Mouse (Mus musculus) activated CD4-positive, CD25-positive, alpha-beta regulatory T cell, adult 4 months (primary cell): Measurements from ENCODE around the gene Tbc1d24. TPM values are rescaled to one million over a fixed set of nuclear protein-coding genes. Genes with fewer than 3 reads are reported as not detected.

Source experiments
- ATAC-seq: one replicate; pipeline ENCODE4 v1.8.0; 2017
- polyA plus RNA-seq, 2 experiments: library from polyadenylated mRNA; unstranded; fragments of 100-300 nt; shearing (Covaris generic); gene quantifications; one replicate each; pipeline ENCODE4 v1.2.1; 2017

Tbc1d24 gene
- polyA plus RNA-seq, 2 experiments from 2014 or later = 0.45 to 0.60 TPM

DNA sequence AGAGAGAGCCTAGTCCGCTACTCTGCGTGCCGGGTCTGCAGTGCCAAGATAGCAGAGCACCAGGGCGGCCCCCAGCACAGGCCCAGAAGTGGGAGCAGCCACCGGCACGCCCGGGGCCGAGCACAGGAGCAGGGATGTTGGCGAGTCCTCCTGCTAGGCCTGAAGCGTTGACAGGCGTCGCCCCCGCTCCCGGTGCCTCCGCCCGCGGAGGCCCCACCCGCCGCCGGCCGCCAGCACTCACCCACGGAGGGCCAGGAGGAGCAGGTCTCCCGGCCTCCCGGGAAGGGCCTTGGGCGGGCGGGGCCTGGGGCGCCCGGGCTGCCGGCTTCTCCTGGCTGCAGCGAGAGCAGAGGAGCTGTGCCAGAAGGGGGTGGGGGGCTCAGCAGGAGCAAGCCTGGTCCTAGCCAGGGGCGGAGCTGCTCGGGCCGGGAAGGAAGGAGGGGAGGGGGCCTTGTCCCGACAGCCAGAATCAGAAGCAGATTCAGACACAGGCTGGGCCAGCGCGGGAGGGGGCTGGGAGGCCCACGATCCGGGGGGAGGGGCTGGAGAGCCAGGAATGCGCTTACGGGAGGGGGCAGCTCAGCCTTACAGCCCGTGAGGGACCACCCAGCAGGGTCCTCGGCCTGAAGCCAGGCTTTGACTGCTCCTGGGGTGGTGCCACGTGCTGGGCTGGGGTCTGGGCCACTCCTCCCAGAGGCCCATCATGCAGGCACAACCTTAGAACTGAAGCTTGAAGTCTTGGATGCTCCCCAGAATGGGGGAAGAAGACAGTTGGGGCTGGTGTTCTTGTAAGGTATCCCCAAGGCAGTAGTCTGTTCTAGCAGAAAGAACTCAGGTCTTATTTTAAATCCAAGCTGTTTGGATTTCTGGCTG is 3.9 kb upstream of the Tbc1d24 start, which contains the start of gene Ntn3:
Gene Ntn3, minus strand, starts transcription at position 489 of the 873 bp plus-strand sequence.
- ATAC-seq = no peak

DNA sequence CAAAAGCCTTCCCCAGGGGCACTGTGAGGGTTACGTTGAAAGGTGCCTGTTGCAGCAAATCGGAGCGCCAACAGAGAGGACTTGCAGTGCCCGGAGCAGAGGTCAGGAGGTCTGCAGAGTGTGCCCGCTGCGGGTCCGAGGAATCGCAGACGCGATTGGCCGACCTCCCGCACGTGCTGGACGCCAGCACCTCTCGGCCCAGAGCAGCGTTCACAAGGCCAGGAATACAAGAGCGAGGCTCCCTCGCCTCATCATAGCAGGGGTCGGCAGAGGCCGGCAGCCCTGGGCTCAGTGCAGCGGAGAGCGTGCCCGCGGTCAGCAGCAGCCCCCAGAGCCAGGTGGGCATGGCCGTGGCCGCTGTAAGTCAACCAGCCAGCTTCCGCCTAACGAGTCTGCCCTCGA is 3.3 kb upstream of the Tbc1d24 start:
- ATAC-seq = no peak

DNA sequence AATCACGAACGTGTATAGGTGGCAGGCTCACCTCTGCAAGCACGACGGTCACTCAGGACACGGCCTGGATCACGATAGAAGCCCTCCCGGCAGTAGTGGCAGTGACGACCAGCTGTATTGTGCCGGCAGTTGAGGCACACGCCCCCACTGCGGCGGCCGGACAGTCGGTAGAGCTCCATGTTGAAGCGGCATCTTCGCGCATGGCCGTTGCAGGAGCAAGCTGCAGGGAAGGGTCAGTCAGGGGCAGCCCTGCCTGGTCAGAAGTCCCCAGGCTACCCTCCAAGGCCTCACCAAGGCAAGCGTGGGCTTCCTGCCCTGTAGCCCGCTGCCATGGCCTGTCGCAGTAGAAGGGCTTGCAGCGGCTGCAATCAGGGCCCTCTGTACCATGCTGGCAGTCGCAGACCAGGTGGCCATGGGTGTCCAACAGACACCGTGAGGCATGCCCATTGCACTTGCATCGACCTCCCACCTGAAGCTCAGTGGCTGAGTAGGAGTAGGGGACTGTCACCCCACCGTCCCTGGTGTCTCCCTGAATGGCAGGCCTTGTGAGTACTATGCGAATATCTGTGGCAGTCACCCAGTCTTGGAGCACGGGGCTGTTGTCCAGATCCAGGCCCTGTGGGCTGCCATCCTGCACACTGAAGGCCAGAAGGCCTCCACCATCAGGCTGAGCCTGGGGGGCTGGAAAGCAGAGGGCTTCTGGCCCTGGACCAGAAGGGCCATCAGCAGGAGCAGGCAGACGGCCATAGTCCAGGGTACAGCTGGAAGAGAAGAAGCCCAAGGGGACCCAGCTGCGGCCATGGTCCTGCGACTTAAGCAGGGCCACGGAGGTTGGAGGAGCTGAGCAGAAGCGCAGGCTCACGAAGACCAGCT is 2.6 kb upstream of the Tbc1d24 start:
- ATAC-seq = no peak

DNA sequence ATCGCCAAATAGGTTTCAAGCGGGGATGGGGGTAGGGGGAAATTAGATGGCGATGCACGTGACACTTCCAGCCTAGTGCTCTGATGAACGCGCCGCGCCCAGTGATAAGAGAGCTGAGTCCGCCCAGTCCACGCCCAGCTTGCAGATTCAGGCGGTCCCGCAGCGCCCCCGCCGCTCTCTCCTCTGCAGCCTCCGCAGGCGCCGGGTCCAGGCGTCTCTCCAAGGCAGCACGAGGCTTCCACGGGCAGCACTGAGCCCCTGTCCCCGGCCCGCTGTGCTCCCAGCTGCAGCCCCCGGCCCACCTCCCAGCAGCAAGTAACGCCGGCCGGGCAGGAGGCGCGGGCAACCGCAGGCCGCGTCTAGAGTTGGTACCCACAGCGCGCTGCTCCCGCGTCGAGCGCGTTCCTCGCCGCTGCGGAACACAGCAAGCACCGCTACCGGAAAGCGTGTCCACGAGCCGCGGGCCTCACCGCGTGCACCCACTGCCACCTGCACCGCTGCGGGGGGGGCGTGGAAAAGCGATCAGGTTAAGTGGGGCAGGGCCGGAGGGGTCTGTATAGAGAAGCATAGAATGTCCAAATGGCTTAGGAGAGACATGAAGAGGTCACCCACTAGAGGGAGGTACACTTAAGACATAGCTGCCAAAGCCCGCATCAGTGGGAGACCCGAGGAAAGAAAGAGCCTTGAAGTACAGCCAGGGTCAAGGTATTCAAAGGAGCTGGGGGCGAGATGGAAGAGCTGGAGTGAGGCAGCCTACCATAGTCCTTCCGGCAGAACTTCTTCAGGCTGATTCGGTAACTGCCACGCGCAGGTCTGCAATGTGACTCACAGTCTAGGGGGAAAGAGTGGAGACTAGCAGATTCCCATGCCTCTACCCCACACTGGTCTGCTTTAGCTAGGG is 1.3 kb upstream of the Tbc1d24 start:
- ATAC-seq = no peak

DNA sequence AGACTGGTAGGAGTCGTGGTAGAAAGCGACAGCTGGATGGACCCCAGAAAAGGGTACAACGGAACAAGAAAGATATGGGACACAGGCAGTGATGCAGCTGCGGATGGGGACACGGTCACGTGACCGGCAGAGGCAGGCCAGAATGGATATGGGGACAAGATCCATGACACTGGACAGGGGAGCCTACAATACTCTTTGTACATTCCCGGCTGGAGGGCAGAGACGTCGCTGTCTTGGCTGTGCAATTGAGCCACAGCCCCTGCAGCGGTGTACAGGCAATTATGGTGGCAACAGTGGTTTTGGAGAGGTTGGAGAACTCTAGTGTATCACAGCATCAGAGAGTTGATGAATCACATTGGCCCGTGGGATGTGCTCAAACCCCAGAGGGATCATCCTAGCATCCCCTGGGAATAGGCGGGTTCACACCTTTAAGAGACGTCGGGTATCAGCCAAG is 573 bp upstream of the Tbc1d24 start:
- no peak for ATAC-seq

DNA sequence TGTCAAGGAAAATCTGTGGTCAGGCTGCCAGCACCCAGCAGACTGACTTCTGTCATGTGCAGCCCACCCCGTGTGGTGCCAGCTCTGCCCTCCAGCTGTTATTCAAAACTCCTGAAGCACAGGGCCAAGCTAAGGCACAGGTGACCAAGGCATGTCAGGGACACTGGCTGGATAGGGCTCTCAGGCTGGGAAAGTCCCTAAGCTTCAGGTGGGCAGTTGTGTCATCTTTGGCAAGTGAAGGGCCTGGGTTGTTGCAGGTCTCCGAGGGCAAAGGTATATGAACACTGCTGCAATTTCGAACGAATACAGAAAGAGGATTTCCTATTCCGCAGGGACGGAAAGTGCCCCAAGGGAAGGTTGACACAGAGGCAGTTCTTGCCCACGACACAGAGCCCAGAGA is 516 bp downstream of the Tbc1d24 start:
- ATAC-seq = no peak

DNA sequence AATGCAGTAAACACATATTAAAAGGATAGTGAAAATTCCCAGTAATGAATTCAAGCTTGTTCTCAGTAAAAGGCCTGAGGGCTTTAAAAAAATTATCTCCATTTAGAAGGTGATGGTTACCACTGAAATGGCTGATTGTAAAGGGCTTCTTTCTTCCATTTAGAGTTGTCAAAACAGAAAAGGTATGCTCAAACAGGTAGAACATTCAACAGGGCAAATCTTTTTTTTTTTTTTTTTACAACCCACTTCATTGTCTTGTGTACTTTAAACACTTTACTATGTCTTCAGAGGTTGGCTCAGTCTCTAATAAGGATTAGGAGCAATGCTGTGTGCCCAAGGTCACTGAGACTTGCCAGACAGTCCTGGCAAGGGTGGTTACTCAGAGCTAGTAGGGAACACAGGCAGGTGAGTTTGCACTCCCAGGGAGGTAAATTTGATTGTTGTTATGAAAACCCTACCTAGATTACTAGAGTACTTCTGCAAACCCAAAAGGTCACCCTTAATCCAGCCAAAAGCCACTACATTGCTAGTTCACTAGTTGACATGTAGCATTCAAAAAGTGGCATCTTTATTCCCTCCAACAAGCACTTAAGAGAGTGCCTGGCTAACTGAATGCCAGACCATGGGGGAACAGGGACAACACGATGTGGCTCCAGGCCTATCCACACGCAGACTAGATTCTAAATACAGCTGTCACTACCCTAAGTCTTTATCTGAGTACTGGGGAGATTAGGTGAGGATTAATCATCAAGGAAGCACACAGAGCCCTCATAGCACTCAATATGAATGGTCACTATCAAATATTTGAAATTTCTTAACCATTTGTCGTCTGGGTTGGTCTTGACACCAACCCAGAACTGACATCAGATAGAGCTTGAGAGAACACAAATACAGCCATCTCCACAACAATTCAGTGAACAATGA is 1.5 kb downstream of the Tbc1d24 start:
- ATAC-seq = no peak

DNA sequence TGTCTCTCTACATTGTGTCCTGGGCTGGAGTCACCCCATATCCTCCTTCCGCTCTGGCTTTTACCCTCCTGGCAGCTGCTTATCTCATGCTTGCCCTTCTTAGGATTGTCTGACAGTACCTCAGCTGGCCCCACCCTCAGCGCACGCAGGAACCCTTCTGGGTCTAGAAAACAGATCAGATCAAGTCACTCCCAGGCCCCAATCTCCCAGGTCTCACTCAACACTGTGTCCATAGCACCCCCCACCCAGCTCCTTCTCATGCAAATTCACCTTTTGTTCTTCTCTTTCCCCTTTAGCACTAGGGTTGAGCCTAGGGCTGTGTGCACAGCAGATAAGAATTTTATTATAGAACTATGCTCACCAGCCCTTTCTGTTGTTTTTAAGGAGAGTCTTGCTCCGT is 2.3 kb downstream of the Tbc1d24 start:
- ATAC-seq = no peak

DNA sequence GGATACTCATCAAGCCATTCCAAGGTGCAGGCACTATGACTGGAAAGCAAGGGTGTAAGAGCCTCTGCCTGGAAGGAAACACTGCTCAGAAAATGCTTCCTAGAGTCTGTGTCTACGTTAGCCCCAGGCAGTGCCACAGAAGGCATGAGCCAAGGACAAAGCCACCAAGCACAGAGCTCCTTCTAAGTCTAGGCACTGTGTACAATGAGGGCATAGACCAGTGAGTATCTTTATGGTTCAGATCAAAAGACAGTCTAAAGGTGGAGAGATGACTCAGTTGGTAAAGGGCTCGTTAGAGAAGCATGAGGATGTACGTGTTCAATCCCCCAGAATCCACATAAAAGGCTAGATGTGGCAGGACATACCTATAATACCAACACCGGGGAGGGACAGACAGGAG is 4.3 kb downstream of the Tbc1d24 start:
- no peak for ATAC-seq

DNA sequence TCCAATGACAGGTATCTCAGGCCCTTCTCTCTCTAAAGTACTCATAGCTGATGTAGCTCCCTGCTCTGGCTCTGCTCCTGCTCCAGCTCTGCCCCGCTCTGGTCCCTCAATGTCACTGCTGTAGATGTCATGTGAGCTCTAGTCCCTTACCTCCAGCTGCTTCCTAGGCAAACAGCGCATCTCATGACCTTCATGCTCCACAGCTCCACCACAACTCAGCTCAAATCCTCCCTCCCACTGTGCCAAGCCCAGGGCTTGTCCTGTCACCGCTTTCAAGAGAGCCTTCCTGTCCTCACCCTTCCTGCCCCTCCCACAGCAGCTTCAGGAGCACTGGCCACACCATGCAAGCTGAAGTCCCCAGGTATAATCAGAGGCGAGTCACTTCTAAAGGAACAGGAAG is 5.6 kb downstream of the Tbc1d24 start:
- ATAC-seq = no peak

DNA sequence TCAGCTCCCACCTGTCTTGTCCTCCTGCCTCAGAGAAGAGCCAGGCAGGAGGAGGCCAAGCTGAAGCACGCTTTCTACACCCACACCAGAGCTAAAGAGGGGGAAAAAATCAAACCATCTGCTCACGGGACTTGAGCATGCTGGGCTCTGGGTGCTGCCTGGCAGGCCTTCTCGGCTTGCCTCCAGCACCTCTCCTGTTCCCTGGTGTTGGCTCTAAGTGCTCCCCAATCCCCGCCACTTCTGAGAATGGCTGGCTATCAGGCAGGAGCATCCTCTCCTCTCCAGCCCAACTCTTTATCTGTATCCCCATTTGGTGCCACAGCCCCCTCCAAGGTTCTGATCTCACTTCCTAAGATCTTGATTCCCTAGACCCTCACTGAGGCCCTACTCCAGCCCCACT is 6.1 kb downstream of the Tbc1d24 start:
- no peak for ATAC-seq

DNA sequence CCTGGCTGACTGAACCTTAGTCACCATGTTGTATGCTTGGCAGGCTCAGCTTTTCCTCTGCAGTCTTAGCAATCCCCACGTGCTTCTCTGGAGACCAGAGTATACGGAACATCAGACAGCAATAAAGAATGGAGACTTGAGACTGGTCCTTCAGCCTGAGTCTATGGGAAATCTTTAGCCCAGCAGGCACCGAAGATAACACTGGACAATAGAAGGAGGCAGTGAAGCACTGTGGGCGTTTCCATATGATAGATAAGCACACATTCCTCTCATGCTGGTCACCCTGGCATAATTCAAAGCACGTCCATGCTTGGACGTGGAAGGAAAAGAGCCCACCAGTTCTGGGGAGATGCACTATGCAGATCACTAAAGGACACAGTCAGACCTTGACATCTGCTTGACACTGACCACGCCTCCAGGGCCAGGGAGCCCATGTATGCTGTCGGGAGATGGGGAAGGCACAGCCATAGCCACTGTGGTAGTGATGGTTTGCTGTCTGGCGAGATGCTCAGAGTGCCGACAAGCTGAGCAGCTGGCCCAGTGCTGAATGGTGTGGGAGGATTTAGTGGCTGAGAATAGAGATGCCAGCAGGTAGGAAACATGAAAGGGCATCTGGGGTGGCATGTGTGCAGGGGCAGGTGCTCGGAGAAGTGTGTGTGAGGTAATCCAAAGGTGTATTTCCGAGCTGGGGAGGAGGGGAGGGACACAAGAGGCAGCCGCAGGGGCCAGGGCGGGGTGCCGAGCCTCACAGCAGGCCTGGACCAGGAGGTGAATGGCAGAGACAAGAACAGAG is 8.1 kb downstream of the Tbc1d24 start:
- no peak for ATAC-seq

DNA sequence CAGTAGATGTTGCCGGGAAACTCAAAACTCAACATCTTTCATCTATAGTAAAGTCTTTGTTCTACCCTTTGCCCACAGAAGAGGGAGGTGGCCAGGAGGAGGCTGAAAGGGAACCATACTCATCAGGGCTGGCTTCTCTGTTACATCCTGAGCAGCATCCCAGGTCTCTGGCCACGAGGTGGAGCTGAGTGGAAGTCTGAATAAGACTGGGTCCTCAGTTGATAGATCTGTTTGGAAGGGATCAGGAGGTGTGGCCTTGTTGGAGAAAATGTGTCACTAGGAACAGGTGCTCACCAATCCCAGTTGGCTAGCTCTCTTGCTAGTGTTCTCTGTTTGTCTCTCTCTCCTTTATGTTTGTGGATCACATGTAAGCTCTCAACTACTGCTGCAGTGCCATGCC is 10.0 kb downstream of the Tbc1d24 start:
- ATAC-seq = no peak

DNA sequence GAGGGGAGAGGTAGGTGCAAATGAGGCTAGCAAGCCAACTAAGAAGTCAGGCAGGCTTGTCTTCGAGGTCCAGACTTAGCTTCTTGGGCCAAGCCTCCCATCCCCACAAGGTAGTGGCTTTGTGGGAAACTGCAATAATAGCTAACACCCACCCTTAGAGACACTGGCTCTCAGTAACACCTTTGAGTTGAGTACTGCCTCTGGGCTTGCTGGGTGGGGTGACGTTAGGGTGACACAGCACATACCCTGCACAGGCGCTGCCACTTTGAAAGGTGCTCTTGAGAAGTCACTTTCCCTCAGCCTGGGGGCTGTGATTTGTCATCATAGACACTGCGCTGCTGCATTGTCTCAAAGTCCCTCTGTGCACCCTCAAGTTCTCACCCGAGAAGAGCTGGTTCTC is 11.6 kb downstream of the Tbc1d24 start:
- no peak for ATAC-seq

DNA sequence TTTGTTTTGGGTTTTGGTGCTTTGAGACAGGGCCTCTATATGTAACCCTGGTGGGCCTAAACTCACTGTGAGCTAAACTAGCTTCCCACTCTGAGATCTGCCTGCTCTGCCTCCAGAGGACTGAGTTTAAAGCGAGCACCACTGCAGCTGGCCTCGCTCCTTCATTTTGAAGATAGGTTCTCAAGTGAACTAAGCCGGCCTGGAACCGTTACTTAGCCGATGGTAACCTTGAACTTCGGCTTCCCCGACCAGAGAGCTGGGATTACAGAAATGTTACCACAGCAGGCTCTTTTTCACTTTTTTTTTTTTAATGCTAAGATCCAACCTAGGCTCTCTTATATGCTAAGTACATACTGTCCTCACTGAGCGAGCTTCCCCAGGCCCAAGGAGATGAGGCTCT is 12.1 kb downstream of the Tbc1d24 start:
- ATAC-seq = no peak

DNA sequence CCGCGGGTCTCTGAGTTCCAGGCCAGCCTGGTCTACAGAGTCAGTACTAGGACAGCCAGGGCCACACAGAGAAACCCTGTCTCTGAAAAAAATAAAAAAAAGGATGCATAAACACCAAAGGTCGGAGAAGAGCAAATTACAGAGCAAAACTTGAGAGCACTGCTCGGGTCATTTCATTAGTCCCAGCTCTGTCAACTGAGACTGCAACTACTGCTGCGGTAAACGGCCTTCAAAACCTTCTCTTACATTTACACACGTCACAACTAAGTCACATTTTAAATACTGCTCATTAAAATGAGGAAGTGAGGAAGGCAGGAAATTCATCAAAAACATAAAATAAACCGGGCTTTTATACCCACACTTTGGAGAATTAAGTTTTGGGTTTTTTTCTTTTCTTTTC is 12.5 kb downstream of the Tbc1d24 start:
- no peak for ATAC-seq

DNA sequence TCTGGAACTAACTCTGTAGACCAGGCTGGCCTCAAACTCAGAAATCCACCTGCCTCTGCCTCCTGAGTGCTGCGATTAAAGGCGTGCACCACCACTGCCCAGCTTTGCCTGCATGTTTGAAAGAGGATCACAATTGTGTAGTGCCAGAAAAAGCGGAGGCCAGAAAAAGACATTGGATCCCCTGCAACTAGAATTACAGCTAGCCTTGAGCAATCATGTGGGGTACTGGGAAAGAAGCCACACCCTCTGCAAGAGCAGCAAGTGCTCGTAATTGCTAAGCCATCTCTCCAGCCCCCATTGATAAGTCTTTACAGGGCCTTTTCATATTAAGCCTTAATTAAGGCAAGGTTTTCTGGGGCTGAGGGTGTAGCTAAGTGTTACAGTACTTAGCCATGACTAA is 13.9 kb downstream of the Tbc1d24 start:
- ATAC-seq = no peak

DNA sequence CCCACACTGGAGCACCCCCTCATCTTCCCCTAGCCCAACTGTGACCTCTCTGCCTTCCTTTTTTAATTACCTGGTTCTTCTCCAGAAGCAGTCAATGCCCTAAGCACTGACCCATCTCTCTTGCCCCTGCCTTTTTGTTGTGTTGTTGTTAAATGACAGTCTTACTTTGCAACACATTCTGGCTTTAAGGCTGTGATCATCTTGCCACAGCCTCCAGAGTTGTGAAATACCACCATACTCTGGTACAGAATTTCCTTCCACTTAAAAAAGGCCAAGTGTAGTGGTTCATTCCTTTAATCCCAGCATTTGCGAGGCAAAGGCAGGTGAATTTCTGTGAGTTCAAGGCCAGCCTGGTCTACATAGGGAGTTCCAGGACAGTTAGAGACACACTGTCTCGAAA is 14.4 kb downstream of the Tbc1d24 start:
- ATAC-seq = no peak

DNA sequence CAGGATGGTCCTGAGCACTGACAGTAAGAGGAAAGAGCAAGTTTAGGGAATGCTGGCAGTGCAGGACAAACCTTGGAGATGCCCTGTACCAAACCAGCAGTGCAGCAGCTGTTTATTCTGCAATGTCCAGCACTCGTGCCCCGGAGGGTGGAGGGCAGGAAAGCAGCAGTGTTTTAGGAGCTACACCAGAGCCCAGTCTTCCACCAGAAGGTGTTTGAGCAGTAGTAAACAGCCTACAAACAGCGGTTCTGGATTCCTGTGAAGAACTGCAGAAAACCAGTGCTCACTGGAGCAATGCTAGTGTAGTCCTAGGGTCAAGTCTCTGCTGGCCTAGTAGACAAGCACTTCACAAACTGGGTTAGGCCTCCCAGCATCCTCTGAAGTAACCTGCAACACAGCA is 31.1 kb downstream of the Tbc1d24 start:
- no peak for ATAC-seq

DNA sequence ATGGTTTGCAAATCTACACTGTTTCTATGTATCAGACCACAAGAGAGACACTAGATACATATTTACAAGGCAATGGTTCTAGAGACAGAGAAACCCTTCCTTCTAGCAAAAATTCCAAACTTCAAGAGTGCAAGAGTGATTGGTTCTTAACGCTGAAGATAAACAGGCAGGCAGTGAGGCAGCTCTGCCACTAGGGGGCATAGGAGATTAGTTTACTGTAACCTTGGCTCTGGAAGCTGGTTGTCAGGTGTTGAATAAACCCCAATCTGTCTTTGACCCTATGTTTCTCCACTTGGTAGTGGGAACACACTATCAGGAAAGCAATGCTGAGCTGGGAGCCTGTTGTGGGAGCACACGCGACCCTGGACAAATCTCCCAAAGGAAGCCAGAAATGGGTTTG is 31.9 kb downstream of the Tbc1d24 start:
- no peak for ATAC-seq

DNA sequence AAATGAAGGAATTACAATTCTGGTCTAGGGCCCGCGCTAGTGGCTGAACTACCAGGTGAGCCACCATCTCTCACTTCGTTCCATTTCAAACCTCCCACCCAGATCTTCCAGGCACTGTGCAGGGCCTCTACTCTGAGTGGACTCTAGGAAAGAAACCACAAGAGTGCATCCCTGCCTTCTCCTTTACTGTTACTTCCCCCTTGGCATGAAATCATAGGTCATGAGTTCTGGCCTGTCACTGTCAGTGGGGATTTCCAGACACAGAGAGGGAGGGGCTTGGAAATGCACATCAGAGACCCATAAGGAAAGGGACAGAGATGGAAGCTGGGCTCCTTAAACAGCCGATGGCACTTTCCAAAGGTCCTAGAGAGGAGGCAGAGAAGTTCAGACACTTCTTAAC is 33.6 kb downstream of the Tbc1d24 start:
- no peak for ATAC-seq
